Mouse (Mus musculus) CH12.LX (cell line): Measurements from ENCODE around the gene P2ry14. TPM values are rescaled to one million over a fixed set of nuclear protein-coding genes. Genes with fewer than 3 reads are reported as not detected.

Experiments used
- DNase-seq: peaks from one replicate; pipeline ENCODE4 v3.0.0-alpha.2; 2013; ENCODE audit errors: extremely low read depth
- H3K27ac ChIP-seq: 2 replicates; pipeline ENCODE4 v1.5.1; 2012; ENCODE audit warnings: low read depth, mild to moderate bottlenecking, control low read depth, moderate library complexity; ENCODE audit not compliant: insufficient read depth
- H3K27me3 ChIP-seq: replicated peaks from 2 replicates; pipeline ENCODE3; 2012; ENCODE audit warnings: inconsistent platforms
- H3K36me3 ChIP-seq, 2 experiments: replicated peaks in 1 of 2; 2 replicates each; pipeline versions ENCODE3 to v1.6.1; 2012; ENCODE audit warnings: inconsistent platforms in 1 of 2, low read length in 1 of 2, mild to moderate bottlenecking in 1 of 2, mixed read lengths in 1 of 2, moderate library complexity in 1 of 2; ENCODE audit not compliant: control insufficient read depth in 1 of 2, insufficient read depth in 1 of 2
- H3K4me1 ChIP-seq, 2 experiments: 2 replicates each; pipeline ENCODE4 v1.6.1; 2012; ENCODE audit warnings: inconsistent platforms in 1 of 2, moderate library complexity in 1 of 2; ENCODE audit not compliant: insufficient read depth in 2 of 2, control insufficient read depth in 1 of 2
- H3K4me2 ChIP-seq: 2 replicates; pipeline ENCODE4 v1.6.1; 2012; ENCODE audit warnings: low read depth, mild to moderate bottlenecking, control low read depth; ENCODE audit not compliant: poor library complexity, insufficient read depth, severe bottlenecking
- H3K4me3 ChIP-seq, 3 experiments: fragments of 150-350 bp in 1 of 3; sonication (generic) in 1 of 3; replicated peaks in 1 of 3; 2 replicates each; pipeline versions ENCODE3 to v1.5.1; 2011 to 2012; ENCODE audit warnings: low read depth in 2 of 3, low read length in 2 of 3, mild to moderate bottlenecking in 2 of 3, moderate library complexity in 2 of 3, control low read depth in 1 of 3, improper control_type of control experiment in 1 of 3, inconsistent platforms in 1 of 3, mixed read lengths in 1 of 3; ENCODE audit not compliant: poor library complexity in 1 of 3
- H3K79me2 ChIP-seq: replicated peaks from 2 replicates; pipeline ENCODE4 v1.6.1; 2012; ENCODE audit warnings: mild to moderate bottlenecking, moderate library complexity; ENCODE audit not compliant: control insufficient read depth, poor library complexity, insufficient read depth, severe bottlenecking; ENCODE audit errors: extremely low read depth
- H3K9ac ChIP-seq: 2 replicates; pipeline ENCODE4 v1.6.1; 2012; ENCODE audit warnings: low read depth, mild to moderate bottlenecking, control low read depth, moderate library complexity; ENCODE audit not compliant: insufficient read depth
- H3K9me3 ChIP-seq: replicated peaks from 2 replicates; pipeline ENCODE3; 2012; ENCODE audit warnings: low read length, inconsistent platforms, mixed read lengths
- BHLHE40 ChIP-seq: IDR thresholded peaks from 2 replicates; pipeline ENCODE4 v1.6.1; 2011; ENCODE audit warnings: mild to moderate bottlenecking, low read depth, low read length, improper control_type of control experiment
- CHD1 ChIP-seq: IDR thresholded peaks from 2 replicates; pipeline ENCODE4 v1.6.1; 2012; ENCODE audit warnings: low read depth, low read length, improper control_type of control experiment, inconsistent platforms
- CTCF ChIP-seq, 2 experiments: IDR thresholded peaks in 1 of 2; conservative IDR thresholded peaks in 1 of 2; 2 replicates each; pipeline ENCODE4 v1.5.1; 2011 to 2012; ENCODE audit warnings: low read depth in 2 of 2, low read length in 2 of 2, improper control_type of control experiment in 1 of 2, inconsistent platforms in 1 of 2, mild to moderate bottlenecking in 1 of 2, moderate library complexity in 1 of 2
- E2F4 ChIP-seq: IDR thresholded peaks from 2 replicates; pipeline ENCODE4 v1.6.1; 2011; ENCODE audit warnings: low read depth, low read length, improper control_type of control experiment; ENCODE audit not compliant: insufficient replicate concordance
- ELF1 ChIP-seq: IDR thresholded peaks from 2 replicates; pipeline ENCODE4 v1.6.1; 2014; ENCODE audit warnings: low read depth, mild to moderate bottlenecking, inconsistent platforms, low read length, improper control_type of control experiment
- ETS1 ChIP-seq: conservative IDR thresholded peaks from 2 replicates; pipeline ENCODE4 v1.6.1; 2012; ENCODE audit warnings: low read depth, mild to moderate bottlenecking, inconsistent platforms, low read length, improper control_type of control experiment, moderate library complexity
- GABPA ChIP-seq: IDR thresholded peaks from 2 replicates; pipeline ENCODE4 v1.6.1; 2012; ENCODE audit warnings: low read depth, low read length, improper control_type of control experiment, inconsistent platforms; ENCODE audit not compliant: insufficient replicate concordance
- HCFC1 ChIP-seq: IDR thresholded peaks from 2 replicates; pipeline ENCODE4 v1.6.1; 2012; ENCODE audit warnings: low read depth, mild to moderate bottlenecking, inconsistent platforms, low read length, improper control_type of control experiment
- IRF4 ChIP-seq: IDR thresholded peaks from 2 replicates; pipeline ENCODE4 v1.6.1; 2014; ENCODE audit warnings: low read depth, mild to moderate bottlenecking, inconsistent platforms, low read length, improper control_type of control experiment
- JUN ChIP-seq: IDR thresholded peaks from 2 replicates; pipeline ENCODE4 v1.6.1; 2011; ENCODE audit warnings: low read depth, mild to moderate bottlenecking, low read length, improper control_type of control experiment, moderate library complexity; ENCODE audit not compliant: insufficient read depth
- KAT2A ChIP-seq: IDR thresholded peaks from 2 replicates; pipeline ENCODE4 v1.6.1; 2012; ENCODE audit warnings: low read length, improper control_type of control experiment, inconsistent platforms; ENCODE audit not compliant: insufficient replicate concordance
- MAFK ChIP-seq: IDR thresholded peaks from 2 replicates; pipeline ENCODE4 v1.6.1; 2011; ENCODE audit warnings: low read length, improper control_type of control experiment; ENCODE audit not compliant: insufficient replicate concordance
- MEF2A ChIP-seq: IDR thresholded peaks from 2 replicates; pipeline ENCODE4 v1.6.1; 2014; ENCODE audit warnings: low read depth, mild to moderate bottlenecking, inconsistent platforms, low read length, improper control_type of control experiment, borderline replicate concordance
- MXI1 ChIP-seq: IDR thresholded peaks from 2 replicates; pipeline ENCODE4 v1.6.1; 2011; ENCODE audit warnings: mild to moderate bottlenecking, low read depth, low read length, improper control_type of control experiment
- MYC ChIP-seq: IDR thresholded peaks from 2 replicates; pipeline ENCODE4 v1.6.1; 2011; ENCODE audit warnings: low read depth, mild to moderate bottlenecking, improper control_type of control experiment, low read length
- NELFE ChIP-seq: IDR thresholded peaks from 2 replicates; pipeline ENCODE4 v1.6.1; 2011; ENCODE audit warnings: low read depth, low read length, improper control_type of control experiment
- PAX5 ChIP-seq: IDR thresholded peaks from 2 replicates; pipeline ENCODE4 v1.6.1; 2012; ENCODE audit warnings: low read length, inconsistent platforms, mixed read lengths
- POLR2A ChIP-seq: IDR thresholded peaks from 2 replicates; pipeline ENCODE4 v1.6.1; 2011; ENCODE audit warnings: low read depth, mild to moderate bottlenecking, improper control_type of control experiment, low read length
- POLR2AphosphoS2 ChIP-seq: IDR thresholded peaks from 2 replicates; pipeline ENCODE4 v1.6.1; 2011; ENCODE audit warnings: low read depth, low read length, improper control_type of control experiment
- RAD21 ChIP-seq: IDR thresholded peaks from 2 replicates; pipeline ENCODE4 v1.6.1; 2011; ENCODE audit warnings: low read depth, mild to moderate bottlenecking, low read length, improper control_type of control experiment, moderate library complexity
- RCOR1 ChIP-seq: conservative IDR thresholded peaks from 2 replicates; pipeline ENCODE4 v1.6.1; 2012; ENCODE audit warnings: low read depth, mild to moderate bottlenecking, inconsistent platforms, low read length, improper control_type of control experiment
- SIN3A ChIP-seq: IDR thresholded peaks from 2 replicates; pipeline ENCODE4 v1.6.1; 2012; ENCODE audit warnings: low read length, improper control_type of control experiment, inconsistent platforms
- SMC3 ChIP-seq: IDR thresholded peaks from 2 replicates; pipeline ENCODE4 v1.6.1; 2011; ENCODE audit warnings: low read depth, low read length, improper control_type of control experiment
- TBP ChIP-seq: conservative IDR thresholded peaks from 2 replicates; pipeline ENCODE4 v1.6.1; 2011; ENCODE audit warnings: low read depth, low read length, improper control_type of control experiment
- TCF12 ChIP-seq: IDR thresholded peaks from 2 replicates; pipeline ENCODE4 v1.6.1; 2014; ENCODE audit warnings: low read depth, mild to moderate bottlenecking, inconsistent platforms, low read length, improper control_type of control experiment
- UBTF ChIP-seq: IDR thresholded peaks from 2 replicates; pipeline ENCODE4 v1.6.1; 2012; ENCODE audit warnings: low read depth, mild to moderate bottlenecking, inconsistent platforms, low read length, improper control_type of control experiment, moderate library complexity
- USF1 ChIP-seq: IDR thresholded peaks from 2 replicates; pipeline ENCODE4 v1.6.1; 2014; ENCODE audit warnings: low read depth, mild to moderate bottlenecking, inconsistent platforms, low read length, improper control_type of control experiment
- USF2 ChIP-seq: conservative IDR thresholded peaks from 2 replicates; pipeline ENCODE4 v1.6.1; 2011; ENCODE audit warnings: low read depth, low read length, improper control_type of control experiment
- ZC3H11A ChIP-seq: IDR thresholded peaks from 2 replicates; pipeline ENCODE4 v1.6.1; 2012; ENCODE audit warnings: low read depth, mild to moderate bottlenecking, inconsistent platforms, low read length, improper control_type of control experiment
- ZKSCAN1 ChIP-seq: IDR thresholded peaks from 2 replicates; pipeline ENCODE4 v1.6.1; 2012; ENCODE audit warnings: low read depth, inconsistent platforms, low read length, improper control_type of control experiment, borderline replicate concordance
- ZMIZ1 ChIP-seq: IDR thresholded peaks from 2 replicates; pipeline ENCODE4 v1.6.1; 2012; ENCODE audit warnings: low read depth, mild to moderate bottlenecking, inconsistent platforms, low read length, improper control_type of control experiment
- ZNF384 ChIP-seq: IDR thresholded peaks from 2 replicates; pipeline ENCODE4 v1.6.1; 2012; ENCODE audit warnings: low read depth, low read length, improper control_type of control experiment, inconsistent platforms
- dilution Hi-C: fragments of 300-500 bp; cut with MboI; formaldehyde crosslinking; loops from 2 replicates; pipeline ENCODE4 v1.14.3; 2020; ENCODE audit warnings: low sequenced_read_pairs; ENCODE audit not compliant: extremely low pct_unique_long_range_greater_than_20kb, extremely low pct_ligation_motif_present
- in situ Hi-C: fragments of 300-500 bp; cut with MboI; formaldehyde crosslinking; loops from 3 replicates; pipeline ENCODE4 v1.14.3; 2019; ENCODE audit warnings: low sequenced_read_pairs, low pct_ligation_motif_present, low pct_unique_long_range_greater_than_20kb, mixed read lengths
- polyA plus RNA-seq: library from polyadenylated mRNA; unstranded; fragments of >175 nt; gene quantifications from 2 replicates; pipeline ENCODE4 v1.2.1, GENCODE M21; 2012; ENCODE audit warnings: low read depth; ENCODE audit not compliant: insufficient read length
- total RNA-seq, 2 experiments: library from RNA; depleted of rRNA; stranded (reverse); fragments of 300-350 nt in 1 of 2; fragments of >200 nt in 1 of 2; gene quantifications; 2 replicates each; pipeline ENCODE4 v1.2.3; 2012 to 2014

P2ry14 gene
- total and polyA plus RNA-seq, 3 experiments = 0.20 to 0.34 (median 0.24) TPM

- H3K4me3 ChIP-seq = no peak overlapping the region
- DNase-seq = no peak
- H3K27me3 ChIP-seq = no peaks in the 10 kb centered on the region
- in situ Hi-C loops (no loop called here), dilution Hi-C loops (no loop called here)
- H3K27ac ChIP-seq = no peak overlapping the region
- H3K9me3 ChIP-seq = peaks cover 27% of the 10 kb centered on the region
- peaks cover 13 to 61% of the 10 kb centered on the region in 2 experiments for H3K36me3 ChIP-seq
- no peaks in the 10 kb centered on the region for H3K79me2 ChIP-seq
- TF ChIP-seq CHD1 (no peak), ETS1 (no peak), RAD21 (no peak)
- TF ChIP-seq, all 38 proteins: peak for 0
- Histone ChIP-seq H3K4me1 (peaks cover 2 to 10% of the 10 kb centered on the region in 2 experiments; a peak in 3 of 4 replicates), H3K9ac (no peak overlapping the region), H3K4me2 (no peak overlapping the region)
Measured at GRCm38 (mm10) chr3:59092702-59093101, 60.7 kb downstream of the P2ry14 start.

- dilution Hi-C loops = no loop called here
- TF ChIP-seq RCOR1 = peak; percentile 66
- TF ChIP-seq NELFE = no peak; the same call in 1 of the 2 replicates
- TF ChIP-seq CHD1 = no peak
- 0 out of 2 replicates have a peak, but pooled peaks have one; percentile 50 for TF ChIP-seq TBP
- no peak for TF ChIP-seq E2F4
- no peak for TF ChIP-seq SIN3A
- TF ChIP-seq ZC3H11A = no peak
- TF ChIP-seq POLR2A = peak; percentile 56; the same call in 1 of the 2 replicates
- no peak for TF ChIP-seq KAT2A
- TF ChIP-seq ZKSCAN1 = no peak
- peak; percentile 95 for TF ChIP-seq TCF12
- no peak for TF ChIP-seq RAD21
- TF ChIP-seq MXI1 = no peak
- no peak for TF ChIP-seq SMC3
- no peak for TF ChIP-seq GABPA
- TF ChIP-seq JUN = peak; percentile 93
- no peak for TF ChIP-seq ZNF384
- TF ChIP-seq USF2 = no peak
- peak; percentile 38; the same call in 1 of the 2 replicates for TF ChIP-seq MYC
- TF ChIP-seq CTCF (conservative IDR thresholded peaks at IDR 0.05 in 1 of 2, IDR thresholded peaks at IDR 0.05 in 1 of 2; ENCODE audit: low read depth in 2 of 2, low read length in 2 of 2) = no peak
- TF ChIP-seq HCFC1 = 0 out of 2 replicates have a peak, but pooled peaks have one; percentile 43
- TF ChIP-seq PAX5 = no peak
- TF ChIP-seq BHLHE40 = peak; percentile 96
- peak; percentile 65; the same call in 1 of the 2 replicates for TF ChIP-seq ZMIZ1
- TF ChIP-seq MEF2A = peak; percentile 45; the same call in 1 of the 2 replicates
- peak; percentile 59; the same call in 1 of the 2 replicates for TF ChIP-seq MAFK
- TF ChIP-seq IRF4 = peak; percentile 86
- no peak for TF ChIP-seq UBTF
- no peak for TF ChIP-seq POLR2AphosphoS2
- peak; percentile 73; the same call in 1 of the 2 replicates for TF ChIP-seq ELF1
- TF ChIP-seq USF1 = no peak
Measured at GRCm38 (mm10) chr3:59080919-59081318, 72.5 kb downstream of the P2ry14 start.

More at GRCm38 (mm10) chr3:59080919-59081318, 72.5 kb downstream of the P2ry14 start:
- Histone ChIP-seq H3K9me3 (no peaks in the 10 kb centered on the region), H3K36me3 (peaks cover 0 to 11% of the 10 kb centered on the region in 2 experiments), H3K27me3 (no peaks in the 10 kb centered on the region), H3K4me2 (peak overlapping the region; percentile 58), H3K79me2 (no peaks in the 10 kb centered on the region), H3K4me3 (peak overlapping the region in 2 of 3 experiments; percentile 36 to 52), H3K9ac (peak overlapping the region; percentile 21; the same call in 1 of the 2 replicates), H3K4me1 (peaks cover 20 to 46% of the 10 kb centered on the region in 2 experiments), H3K27ac (peak overlapping the region; percentile 75)
- peak; percentile 92 for DNase-seq
- in situ Hi-C loops = loop anchor here (5.0 kb wide), 1 partner anchor 36 kb away; no protein-coding TSS in a partner anchor
